Mouse (Mus musculus) ES-Bruce4 (cell line): ENCODE data around the gene BC037034.

Experiments used
- EP300 ChIP-seq: IDR thresholded peaks from 2 replicates; pipeline ENCODE4 v1.6.1; 2011; ENCODE audit warnings: low read depth, low read length; ENCODE audit not compliant: insufficient read depth
- POLR2A ChIP-seq: IDR thresholded peaks from one replicate; pipeline ENCODE4 v1.8.1; 2011; ENCODE audit warnings: low read length; ENCODE audit not compliant: insufficient read depth

GRCm38 (mm10) chr5:138271232-138271631 lies 7.4 kb upstream of the BC037034 start:
- TF ChIP-seq EP300 = no peak
- TF ChIP-seq POLR2A = no peak
